Mouse (Mus musculus) CH12.LX (cell line): ENCODE data around the gene Wfdc12. TPM values are rescaled to one million over a fixed set of nuclear protein-coding genes. Genes with fewer than 3 reads are reported as not detected.
A peak's percentile ranks its signal among the peaks of the same experiment; 100 is the strongest.

Source experiments
- DNase-seq: peaks from one replicate; pipeline ENCODE4 v3.0.0-alpha.2; 2013; ENCODE audit errors: extremely low read depth
- H3K27ac ChIP-seq: 2 replicates; pipeline ENCODE4 v1.5.1; 2012; ENCODE audit warnings: low read depth, mild to moderate bottlenecking, control low read depth, moderate library complexity; ENCODE audit not compliant: insufficient read depth
- H3K27me3 ChIP-seq: replicated peaks from 2 replicates; pipeline ENCODE3; 2012; ENCODE audit warnings: inconsistent platforms
- H3K36me3 ChIP-seq, 2 experiments: replicated peaks in 1 of 2; 2 replicates each; pipeline versions ENCODE3 to v1.6.1; 2012; ENCODE audit warnings: inconsistent platforms in 1 of 2, low read length in 1 of 2, mild to moderate bottlenecking in 1 of 2, mixed read lengths in 1 of 2, moderate library complexity in 1 of 2; ENCODE audit not compliant: control insufficient read depth in 1 of 2, insufficient read depth in 1 of 2
- H3K4me1 ChIP-seq, 2 experiments: 2 replicates each; pipeline ENCODE4 v1.6.1; 2012; ENCODE audit warnings: inconsistent platforms in 1 of 2, moderate library complexity in 1 of 2; ENCODE audit not compliant: insufficient read depth in 2 of 2, control insufficient read depth in 1 of 2
- H3K4me2 ChIP-seq: 2 replicates; pipeline ENCODE4 v1.6.1; 2012; ENCODE audit warnings: low read depth, mild to moderate bottlenecking, control low read depth; ENCODE audit not compliant: poor library complexity, insufficient read depth, severe bottlenecking
- H3K4me3 ChIP-seq, 3 experiments: fragments of 150-350 bp in 1 of 3; sonication (generic) in 1 of 3; replicated peaks in 1 of 3; 2 replicates each; pipeline versions ENCODE3 to v1.5.1; 2011 to 2012; ENCODE audit warnings: low read depth in 2 of 3, low read length in 2 of 3, mild to moderate bottlenecking in 2 of 3, moderate library complexity in 2 of 3, control low read depth in 1 of 3, improper control_type of control experiment in 1 of 3, inconsistent platforms in 1 of 3, mixed read lengths in 1 of 3; ENCODE audit not compliant: poor library complexity in 1 of 3
- H3K79me2 ChIP-seq: replicated peaks from 2 replicates; pipeline ENCODE4 v1.6.1; 2012; ENCODE audit warnings: mild to moderate bottlenecking, moderate library complexity; ENCODE audit not compliant: control insufficient read depth, poor library complexity, insufficient read depth, severe bottlenecking; ENCODE audit errors: extremely low read depth
- H3K9ac ChIP-seq: 2 replicates; pipeline ENCODE4 v1.6.1; 2012; ENCODE audit warnings: low read depth, mild to moderate bottlenecking, control low read depth, moderate library complexity; ENCODE audit not compliant: insufficient read depth
- H3K9me3 ChIP-seq: replicated peaks from 2 replicates; pipeline ENCODE3; 2012; ENCODE audit warnings: low read length, inconsistent platforms, mixed read lengths
- CTCF ChIP-seq, 2 experiments: IDR thresholded peaks in 1 of 2; conservative IDR thresholded peaks in 1 of 2; 2 replicates each; pipeline ENCODE4 v1.5.1; 2011 to 2012; ENCODE audit warnings: low read depth in 2 of 2, low read length in 2 of 2, improper control_type of control experiment in 1 of 2, inconsistent platforms in 1 of 2, mild to moderate bottlenecking in 1 of 2, moderate library complexity in 1 of 2
- E2F4 ChIP-seq: IDR thresholded peaks from 2 replicates; pipeline ENCODE4 v1.6.1; 2011; ENCODE audit warnings: low read depth, low read length, improper control_type of control experiment; ENCODE audit not compliant: insufficient replicate concordance
- ELF1 ChIP-seq: IDR thresholded peaks from 2 replicates; pipeline ENCODE4 v1.6.1; 2014; ENCODE audit warnings: low read depth, mild to moderate bottlenecking, inconsistent platforms, low read length, improper control_type of control experiment
- EP300 ChIP-seq: IDR thresholded peaks from 2 replicates; pipeline ENCODE4 v1.6.1; 2011; ENCODE audit warnings: low read length, improper control_type of control experiment
- HCFC1 ChIP-seq: IDR thresholded peaks from 2 replicates; pipeline ENCODE4 v1.6.1; 2012; ENCODE audit warnings: low read depth, mild to moderate bottlenecking, inconsistent platforms, low read length, improper control_type of control experiment
- IRF4 ChIP-seq: IDR thresholded peaks from 2 replicates; pipeline ENCODE4 v1.6.1; 2014; ENCODE audit warnings: low read depth, mild to moderate bottlenecking, inconsistent platforms, low read length, improper control_type of control experiment
- KAT2A ChIP-seq: IDR thresholded peaks from 2 replicates; pipeline ENCODE4 v1.6.1; 2012; ENCODE audit warnings: low read length, improper control_type of control experiment, inconsistent platforms; ENCODE audit not compliant: insufficient replicate concordance
- MAZ ChIP-seq: IDR thresholded peaks from 2 replicates; pipeline ENCODE4 v1.6.1; 2012; ENCODE audit warnings: low read depth, mild to moderate bottlenecking, inconsistent platforms, low read length, improper control_type of control experiment, moderate library complexity
- MEF2A ChIP-seq: IDR thresholded peaks from 2 replicates; pipeline ENCODE4 v1.6.1; 2014; ENCODE audit warnings: low read depth, mild to moderate bottlenecking, inconsistent platforms, low read length, improper control_type of control experiment, borderline replicate concordance
- MYC ChIP-seq: IDR thresholded peaks from 2 replicates; pipeline ENCODE4 v1.6.1; 2011; ENCODE audit warnings: low read depth, mild to moderate bottlenecking, improper control_type of control experiment, low read length
- NRF1 ChIP-seq: IDR thresholded peaks from 2 replicates; pipeline ENCODE4 v1.6.1; 2014; ENCODE audit warnings: low read depth, mild to moderate bottlenecking, inconsistent platforms, low read length, improper control_type of control experiment, moderate library complexity
- RAD21 ChIP-seq: IDR thresholded peaks from 2 replicates; pipeline ENCODE4 v1.6.1; 2011; ENCODE audit warnings: low read depth, mild to moderate bottlenecking, low read length, improper control_type of control experiment, moderate library complexity
- SIN3A ChIP-seq: IDR thresholded peaks from 2 replicates; pipeline ENCODE4 v1.6.1; 2012; ENCODE audit warnings: low read length, improper control_type of control experiment, inconsistent platforms
- SMC3 ChIP-seq: IDR thresholded peaks from 2 replicates; pipeline ENCODE4 v1.6.1; 2011; ENCODE audit warnings: low read depth, low read length, improper control_type of control experiment
- ZC3H11A ChIP-seq: IDR thresholded peaks from 2 replicates; pipeline ENCODE4 v1.6.1; 2012; ENCODE audit warnings: low read depth, mild to moderate bottlenecking, inconsistent platforms, low read length, improper control_type of control experiment
- dilution Hi-C: fragments of 300-500 bp; cut with MboI; formaldehyde crosslinking; loops from 2 replicates; pipeline ENCODE4 v1.14.3; 2020; ENCODE audit warnings: low sequenced_read_pairs; ENCODE audit not compliant: extremely low pct_unique_long_range_greater_than_20kb, extremely low pct_ligation_motif_present
- in situ Hi-C: fragments of 300-500 bp; cut with MboI; formaldehyde crosslinking; loops from 3 replicates; pipeline ENCODE4 v1.14.3; 2019; ENCODE audit warnings: low sequenced_read_pairs, low pct_ligation_motif_present, low pct_unique_long_range_greater_than_20kb, mixed read lengths
- polyA plus RNA-seq: library from polyadenylated mRNA; unstranded; fragments of >175 nt; gene quantifications from 2 replicates; pipeline ENCODE4 v1.2.1, GENCODE M21; 2012; ENCODE audit warnings: low read depth; ENCODE audit not compliant: insufficient read length
- total RNA-seq, 2 experiments: library from RNA; depleted of rRNA; stranded (reverse); fragments of 300-350 nt in 1 of 2; fragments of >200 nt in 1 of 2; gene quantifications; 2 replicates each; pipeline ENCODE4 v1.2.3; 2012 to 2014

The Wfdc12 gene
- total and polyA plus RNA-seq, 3 experiments = not detected

GRCm38 (mm10) chr2:164188722-164189121 lies 1.7 kb downstream of the Wfdc12 start:
- DNase-seq = peak; percentile 38
- Histone ChIP-seq H3K27me3 (no peaks in the 10 kb centered on the region), H3K9me3 (peaks cover 9% of the 10 kb centered on the region), H3K4me2 (no peak overlapping the region)
- in situ Hi-C loops = no loop called here
- peak; percentile 38 to 73; a peak in 3 of 4 replicates for TF ChIP-seq CTCF (conservative IDR thresholded peaks at IDR 0.05 in 1 of 2, IDR thresholded peaks at IDR 0.05 in 1 of 2; ENCODE audit: low read depth in 2 of 2, low read length in 2 of 2)
- no peak for TF ChIP-seq MAZ
- TF ChIP-seq SMC3 = peak; percentile 75
- TF ChIP-seq RAD21 = peak; percentile 54
- no peak for TF ChIP-seq MEF2A
- TF ChIP-seq, all 38 proteins: peak for 3
- dilution Hi-C loops = no loop called here
- Histone ChIP-seq H3K4me1 (peaks cover 6 to 14% of the 10 kb centered on the region in 2 experiments), H3K9ac (no peak overlapping the region), H3K79me2 (no peaks in the 10 kb centered on the region), H3K4me3 (no peak overlapping the region), H3K27ac (no peak overlapping the region), H3K36me3 (peaks cover 0 to 2% of the 10 kb centered on the region in 2 experiments)

- H3K27ac ChIP-seq = no peak overlapping the region
- dilution Hi-C loops = no loop called here
- H3K9ac ChIP-seq = no peak overlapping the region
- H3K4me2 ChIP-seq = no peak overlapping the region
- TF ChIP-seq SIN3A (no peak), EP300 (no peak), MYC (no peak), ELF1 (no peak), ZC3H11A (no peak), KAT2A (no peak), E2F4 (no peak), IRF4 (no peak), MAZ (no peak), HCFC1 (no peak), NRF1 (no peak)
- H3K27me3 ChIP-seq = no peaks in the 10 kb centered on the region
- H3K4me3 ChIP-seq = no peak overlapping the region
- in situ Hi-C loops = no loop called here
- no peak for DNase-seq
- H3K36me3 ChIP-seq = peaks cover 0 to 2% of the 10 kb centered on the region in 2 experiments
- H3K4me1 ChIP-seq = peaks cover 6 to 26% of the 10 kb centered on the region in 2 experiments
- H3K79me2 ChIP-seq = no peaks in the 10 kb centered on the region
- no peaks in the 10 kb centered on the region for H3K9me3 ChIP-seq
These were observed 6.2 kb downstream of the Wfdc12 start for GRCm38 (mm10) chr2:164184145-164184719.
